Mouse (Mus musculus) heart, postnatal 4 days (tissue): ENCODE measurements at regions not wholly inside any gene's neighbourhood (a gene's known extent, or its start where the extent isn't known, plus 50 kb on each side); places are given as distances from the start of the nearest gene placed in this dataset.

Experiments used
- DNase-seq: peaks from one replicate; pipeline ENCODE4 v3.0.0; 2021

- peak; percentile 33 for DNase-seq
Measured at GRCm38 (mm10) chr13:53900406-53901025, 155.0 kb downstream of the Drd1 start.

GRCm38 (mm10) chr13:53898351-53898750 lies 157.2 kb downstream of the Drd1 start:
- DNase-seq: no peak

GRCm38 (mm10) chr13:53897176-53897575 lies 158.3 kb downstream of the Drd1 start:
- DNase-seq: no peak

GRCm38 (mm10) chr13:53888411-53888810 lies 167.1 kb downstream of the Drd1 start:
- DNase-seq: peak; percentile 30

- no peak for DNase-seq
Measured at GRCm38 (mm10) chr13:53885756-53886155, 169.7 kb downstream of the Drd1 start.

- no peak for DNase-seq
Measured at GRCm38 (mm10) chr13:53883206-53883605, 172.3 kb downstream of the Drd1 start.

- no peak for DNase-seq
Measured at GRCm38 (mm10) chr13:53880466-53881250, 174.8 kb downstream of the Drd1 start.

- no peak for DNase-seq
Measured at GRCm38 (mm10) chr13:53875546-53875945, 180.0 kb downstream of the Drd1 start.

GRCm38 (mm10) chr13:53865323-53865722 lies 190.2 kb downstream of the Drd1 start:
- DNase-seq: no peak

- DNase-seq: no peak
Measured at GRCm38 (mm10) chr13:53862336-53862735, 193.2 kb downstream of the Drd1 start.

- DNase-seq: no peak
Measured at GRCm38 (mm10) chr13:53854196-53854595, 201.3 kb downstream of the Drd1 start.

GRCm38 (mm10) chr13:53850146-53850545 lies 205.4 kb downstream of the Drd1 start:
- no peak for DNase-seq

- DNase-seq: no peak
Measured at GRCm38 (mm10) chr13:53846221-53846620, 209.3 kb downstream of the Drd1 start.

- DNase-seq: no peak
Measured at GRCm38 (mm10) chr13:53845786-53846185, 209.7 kb downstream of the Drd1 start.

GRCm38 (mm10) chr13:53825957-53826580 lies 229.4 kb downstream of the Drd1 start:
- no peak for DNase-seq

- DNase-seq: peak; percentile 9
Measured at GRCm38 (mm10) chr13:53822061-53822460, 233.4 kb downstream of the Drd1 start.

GRCm38 (mm10) chr13:53815629-53816028 lies 239.9 kb downstream of the Drd1 start:
- no peak for DNase-seq

- no peak for DNase-seq
Measured at GRCm38 (mm10) chr13:53814088-53814487, 241.4 kb downstream of the Drd1 start.

- peak; percentile 77 for DNase-seq
Measured at GRCm38 (mm10) chr13:53811862-53812261, 243.6 kb downstream of the Drd1 start.

- no peak for DNase-seq
Measured at GRCm38 (mm10) chr13:53811151-53811550, 244.4 kb downstream of the Drd1 start.

- peak; percentile 11 for DNase-seq
Measured at GRCm38 (mm10) chr13:53807791-53808525, 247.5 kb downstream of the Drd1 start.

- DNase-seq: no peak
Measured at GRCm38 (mm10) chr13:53805872-53806271, 249.6 kb downstream of the Drd1 start.

GRCm38 (mm10) chr13:53800978-53801377 lies 254.5 kb downstream of the Drd1 start:
- DNase-seq: no peak
